Mouse (Mus musculus): ENCODE data around the gene Olfr1369-ps1. TPM values are rescaled to one million over a fixed set of nuclear protein-coding genes. Genes with fewer than 3 reads are reported as not detected.
"Not testable (repeated sequence)": the region's sequence is repeated elsewhere in the genome, so short reads cannot be mapped to it uniquely, and the experiment has no call there.

Olfr1369-ps1 gene
- not detected for total RNA-seq (2021)

GRCm38 (mm10) chr13:21111183-21111582 is at the start of gene Olfr1369-ps1:
TSS of gene Olfr1369-ps1 (plus strand) at chr13:21111483.
- not testable (repeated sequence) for DNase-seq

GRCm38 (mm10) chr13:21066021-21066420 is 45.3 kb upstream of the Olfr1369-ps1 start:
- DNase-seq = no peak

- no peak for DNase-seq
These were observed 36.4 kb upstream of the Olfr1369-ps1 start, which contains the start of gene Olfr1370 for GRCm38 (mm10) chr13:21074847-21075246. TSS of gene Olfr1370 (minus strand) at chr13:21074947.

- peak; percentile 6 for DNase-seq
These were observed 28.6 kb upstream of the Olfr1369-ps1 start for GRCm38 (mm10) chr13:21082686-21083085.

GRCm38 (mm10) chr13:21109759-21110158 is 1.5 kb upstream of the Olfr1369-ps1 start:
- DNase-seq = no peak

GRCm38 (mm10) chr13:21110441-21110840 is 842 bp upstream of the Olfr1369-ps1 start:
- DNase-seq = no peak

GRCm38 (mm10) chr13:21114121-21114520 is 2.8 kb downstream of the Olfr1369-ps1 start:
- DNase-seq = no peak

GRCm38 (mm10) chr13:21129339-21129738 is 18.1 kb downstream of the Olfr1369-ps1 start, which contains the start of gene Olfr263:
TSS of gene Olfr263 (plus strand) at chr13:21129639.
- DNase-seq = not testable (repeated sequence)

- peak; percentile 8 for DNase-seq
These were observed 31.1 kb downstream of the Olfr1369-ps1 start for GRCm38 (mm10) chr13:21142421-21142820.

GRCm38 (mm10) chr13:21145767-21146166 is 34.5 kb downstream of the Olfr1369-ps1 start, which contains the start of gene Olfr1368:
TSS of gene Olfr1368 (minus strand) at chr13:21145867.
- no peak for DNase-seq

GRCm38 (mm10) chr13:21155888-21156287 is 44.6 kb downstream of the Olfr1369-ps1 start:
- no peak for DNase-seq

- DNase-seq = no peak
These were observed 46.8 kb downstream of the Olfr1369-ps1 start for GRCm38 (mm10) chr13:21158071-21158470.

- DNase-seq = peak; percentile 91
These were observed 47.6 kb downstream of the Olfr1369-ps1 start for GRCm38 (mm10) chr13:21158785-21159474.

- no peak for DNase-seq
These were observed 48.2 kb downstream of the Olfr1369-ps1 start for GRCm38 (mm10) chr13:21159475-21159819.

- no peak for DNase-seq
These were observed 48.8 kb downstream of the Olfr1369-ps1 start for GRCm38 (mm10) chr13:21160041-21160511.

- DNase-seq = peak; percentile 96
These were observed 49.6 kb downstream of the Olfr1369-ps1 start for GRCm38 (mm10) chr13:21160657-21161590.

- DNase-seq = no peak
These were observed 50.3 kb downstream of the Olfr1369-ps1 start for GRCm38 (mm10) chr13:21161591-21161990.

- DNase-seq = no peak
These were observed 51.3 kb downstream of the Olfr1369-ps1 start for GRCm38 (mm10) chr13:21162591-21162990.

GRCm38 (mm10) chr13:21166936-21167909 is 55.9 kb downstream of the Olfr1369-ps1 start:
- peak; percentile 82 for DNase-seq

GRCm38 (mm10) chr13:21167910-21168300 is 56.6 kb downstream of the Olfr1369-ps1 start:
- DNase-seq = peak; percentile 35

- DNase-seq = no peak
These were observed 57.2 kb downstream of the Olfr1369-ps1 start for GRCm38 (mm10) chr13:21168371-21169011.

Data from heart, postnatal 4 days (tissue).